Mouse (Mus musculus): ENCODE measurements around the gene Mbnl2.

Gene Mbnl2

DNA sequence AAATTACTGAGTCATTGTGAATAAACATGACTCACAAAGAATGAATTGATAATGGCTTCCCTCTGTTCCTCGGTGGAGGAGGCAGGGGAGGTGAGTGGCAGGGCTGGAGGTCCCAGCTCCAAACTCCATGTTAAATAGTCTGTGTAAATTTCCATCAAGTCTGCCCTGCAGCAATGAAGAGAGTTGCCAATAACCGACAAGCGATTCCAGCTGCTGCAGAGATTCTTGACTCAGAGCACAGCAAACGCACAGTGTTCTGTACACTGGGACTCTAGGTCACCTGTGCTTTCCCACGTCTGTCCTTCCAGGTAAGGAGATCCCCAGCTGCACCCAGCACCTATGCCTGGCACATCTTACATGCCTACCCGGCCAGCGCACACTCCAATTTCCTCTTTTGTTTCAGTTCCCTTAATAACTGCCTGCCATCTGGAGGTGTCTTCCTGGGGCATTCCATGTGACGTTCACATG is 158.5 kb downstream of the Mbnl2 start:
- peak in 1 of 2 experiments; percentile 10 for DNase-seq

DNA sequence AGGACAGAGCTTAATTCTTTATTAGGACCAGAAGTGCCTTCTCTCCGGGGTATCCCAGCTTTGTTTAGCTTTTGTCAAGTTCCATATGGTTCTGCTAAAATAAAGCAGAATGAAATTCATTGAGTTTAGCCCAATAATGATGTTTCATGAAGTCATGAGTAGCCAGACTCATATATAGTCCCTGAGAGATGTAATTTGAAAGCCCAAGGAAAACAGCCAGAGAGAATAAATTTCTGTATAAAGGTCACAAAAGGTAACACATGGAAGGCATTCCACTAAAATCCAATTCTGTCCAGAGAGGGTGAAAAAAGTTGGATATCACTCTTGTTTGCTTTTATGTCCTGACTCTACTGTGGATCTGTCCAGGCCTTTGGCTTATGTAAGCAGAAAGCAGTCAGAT is 159.4 kb downstream of the Mbnl2 start:
- no peak for DNase-seq

DNA sequence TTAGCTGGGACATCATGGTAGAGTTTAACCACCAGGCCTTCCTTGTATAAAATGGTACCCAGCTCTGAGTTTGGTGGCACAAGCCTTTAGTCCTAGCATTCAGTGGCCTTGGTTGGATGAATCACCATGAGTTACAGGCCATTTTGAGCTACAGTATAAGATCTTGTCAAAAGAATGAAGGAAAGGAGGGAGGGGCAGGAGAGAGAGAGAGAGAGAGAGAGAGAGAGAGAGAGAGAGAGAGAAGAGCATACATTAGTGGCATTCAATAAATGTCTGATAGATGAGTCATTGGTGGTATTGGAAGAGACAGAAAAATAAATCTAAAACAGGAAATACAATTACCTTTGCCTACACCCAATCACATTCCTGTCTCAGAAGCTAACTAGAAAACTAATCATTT is 165.2 kb downstream of the Mbnl2 start:
- DNase-seq: no peak

DNA sequence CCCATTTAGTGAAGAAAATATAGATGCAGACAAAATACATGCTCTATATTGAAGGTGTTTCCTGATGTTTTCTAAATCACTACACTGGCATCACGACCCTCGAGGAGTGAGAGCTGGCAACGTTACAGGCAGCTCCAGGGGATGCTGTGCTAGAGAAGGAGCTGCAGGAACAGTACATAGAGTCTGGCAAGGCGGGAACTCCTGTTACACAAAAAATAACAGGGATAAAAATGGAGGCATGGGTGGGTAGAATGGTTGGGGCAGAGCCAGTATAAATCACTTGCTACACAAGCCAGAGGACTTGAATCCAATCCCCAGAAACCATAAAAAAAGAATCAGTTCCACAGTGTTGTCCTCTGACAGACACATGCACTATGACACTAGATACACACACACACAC is 165.8 kb downstream of the Mbnl2 start:
- DNase-seq: no peak

DNA sequence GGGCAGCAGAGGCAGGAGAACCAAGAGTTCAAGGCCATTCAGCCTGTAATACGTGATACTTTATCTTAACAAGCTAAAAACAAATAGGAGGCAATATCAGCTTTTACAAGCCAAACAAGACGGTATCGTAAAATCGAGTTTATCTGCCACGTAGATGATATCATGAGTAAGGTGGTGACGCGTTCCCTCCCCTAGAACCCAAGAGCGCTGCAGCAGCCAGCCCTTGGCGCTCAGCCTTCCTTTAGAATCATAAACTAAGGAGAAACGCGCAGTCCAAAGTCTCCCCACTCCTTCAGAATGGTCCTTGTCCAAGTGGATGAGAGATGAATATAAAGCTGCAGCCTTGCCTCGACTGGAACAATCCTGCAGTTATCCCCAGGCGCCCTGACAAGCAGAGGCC is 166.4 kb downstream of the Mbnl2 start:
- DNase-seq: no peak

DNA sequence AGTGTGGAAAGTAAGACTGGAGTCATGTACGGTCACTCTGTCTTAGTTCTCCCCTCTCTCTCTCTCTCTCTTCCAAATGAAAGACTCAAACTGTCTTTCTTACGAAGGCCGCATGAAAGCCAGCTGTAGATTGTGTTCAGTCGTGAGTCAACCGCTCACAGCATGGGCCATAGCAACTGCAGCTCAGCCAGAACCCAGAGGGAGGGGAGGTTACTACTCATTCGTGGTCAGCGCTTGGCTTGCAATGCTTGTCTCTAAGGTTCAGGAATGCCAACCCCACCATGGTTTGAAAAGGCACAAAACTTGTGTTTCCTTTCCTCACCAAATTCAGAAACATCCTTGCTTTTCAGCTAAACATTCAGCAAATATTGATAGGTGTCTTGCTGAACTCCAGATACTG is 178.8 kb downstream of the Mbnl2 start:
- DNase-seq: no peak

DNA sequence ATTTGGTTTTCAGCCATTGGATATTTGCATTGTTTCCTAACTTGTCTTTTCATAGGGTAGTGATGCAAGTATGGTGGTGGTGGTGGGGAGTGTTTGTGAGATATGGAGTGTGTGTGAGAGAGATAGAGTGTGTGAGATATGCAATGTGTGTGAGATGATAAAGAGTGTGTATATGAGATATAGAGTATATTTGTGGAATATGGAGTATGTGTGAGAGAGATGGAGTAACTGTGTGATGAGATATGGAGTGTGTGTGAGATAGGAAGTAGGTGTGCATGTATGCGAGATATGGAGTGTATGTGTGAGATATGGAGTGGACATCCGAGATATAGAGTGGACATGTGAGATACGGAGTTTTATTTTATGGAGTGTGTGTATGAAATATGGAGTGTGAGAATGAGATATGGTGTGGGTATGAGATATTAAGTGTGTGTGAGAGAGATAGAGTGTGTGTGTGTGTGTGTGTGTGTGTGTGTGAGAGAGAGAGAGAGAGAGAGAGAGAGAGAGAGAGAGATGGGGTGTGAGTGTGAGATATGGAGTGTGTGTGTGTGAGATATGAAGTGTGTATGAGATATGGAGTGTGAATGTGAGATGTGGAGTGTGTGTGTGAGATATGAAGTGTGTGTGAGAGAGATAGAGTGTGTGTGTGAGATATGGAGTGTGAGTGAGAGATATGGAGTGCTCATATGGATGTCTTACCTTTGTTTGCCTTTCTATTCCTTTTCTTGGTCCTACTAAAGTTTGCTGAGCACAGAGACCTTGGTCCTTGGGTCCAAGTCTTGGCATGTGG is 188.7 kb downstream of the Mbnl2 start:
- DNase-seq: no peak

DNA sequence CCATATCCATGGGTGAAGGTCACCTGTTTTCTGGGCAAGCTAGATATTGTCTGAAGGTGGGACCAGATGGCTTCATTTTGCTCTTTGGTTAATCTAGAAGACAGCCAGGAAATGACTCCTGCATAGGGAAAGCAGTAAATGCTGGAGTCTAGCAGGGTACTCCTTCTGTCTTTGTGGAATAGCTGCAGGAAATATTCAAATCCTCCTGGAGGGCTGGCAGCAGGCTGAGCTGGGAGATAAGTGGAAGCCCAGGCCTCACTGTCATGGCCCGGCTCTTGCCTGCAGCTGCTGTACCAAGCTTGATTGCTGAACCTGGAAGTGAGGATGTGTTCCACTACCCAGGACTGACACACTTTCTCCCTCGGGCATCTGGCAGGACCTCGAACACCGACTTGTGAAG is 191.3 kb downstream of the Mbnl2 start:
- DNase-seq: no peak

DNA sequence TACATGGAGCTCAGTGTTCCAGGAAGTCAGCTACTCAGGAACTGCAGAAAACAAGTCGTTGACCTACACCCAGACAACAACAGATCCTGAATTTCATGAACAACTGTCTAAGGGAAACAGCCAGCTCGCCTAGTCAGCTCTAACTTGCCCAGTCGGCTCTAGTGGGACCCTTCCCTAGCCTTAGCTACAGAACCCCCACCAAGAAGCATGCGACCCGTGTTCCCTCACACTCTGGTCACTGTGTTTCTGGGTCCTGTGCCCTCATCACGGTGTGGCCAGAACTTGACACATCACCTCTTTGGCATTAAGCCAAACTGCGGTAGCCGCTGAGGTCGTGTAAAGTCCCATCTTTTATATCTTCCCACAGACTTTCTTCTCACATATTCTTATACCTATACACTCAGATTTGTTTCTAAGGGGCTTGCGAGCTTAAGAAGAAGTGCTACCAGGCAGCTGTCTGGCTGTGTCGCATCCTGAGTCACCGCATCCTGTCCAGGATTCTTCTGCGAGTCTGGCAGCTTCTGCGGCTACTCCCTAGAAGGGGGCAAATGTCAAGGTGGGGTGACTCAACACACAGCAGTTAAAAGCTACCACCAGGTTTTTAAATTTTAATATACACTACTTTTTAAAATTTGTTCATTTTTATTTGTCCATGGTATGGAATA is 193.8 kb downstream of the Mbnl2 start:
- DNase-seq: peak; percentile 12 to 56

DNA sequence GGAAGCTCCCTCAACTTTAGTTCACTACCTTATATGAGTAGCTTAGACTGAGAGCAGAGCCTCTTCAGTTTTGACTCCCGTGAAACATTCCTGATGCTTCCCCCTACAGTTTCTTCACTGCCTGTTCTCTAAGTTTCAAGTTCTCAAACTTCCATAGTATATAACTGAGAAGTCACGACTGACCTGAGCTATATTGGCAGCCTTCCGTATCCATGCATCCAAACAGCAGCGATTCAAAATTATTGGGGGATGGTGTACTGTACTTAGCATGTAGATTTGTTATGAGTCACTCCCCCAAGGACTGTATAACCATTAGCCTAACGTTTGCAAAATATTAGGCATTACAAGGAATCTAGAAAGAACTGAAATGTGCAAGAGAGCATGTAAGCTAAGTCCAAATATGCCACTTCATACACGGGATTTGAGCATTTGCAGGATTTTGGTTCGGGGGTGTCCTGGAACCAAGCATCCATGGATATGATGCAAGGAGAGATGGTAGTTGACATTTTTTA is 200.8 kb downstream of the Mbnl2 start:
- no peak for DNase-seq

DNA sequence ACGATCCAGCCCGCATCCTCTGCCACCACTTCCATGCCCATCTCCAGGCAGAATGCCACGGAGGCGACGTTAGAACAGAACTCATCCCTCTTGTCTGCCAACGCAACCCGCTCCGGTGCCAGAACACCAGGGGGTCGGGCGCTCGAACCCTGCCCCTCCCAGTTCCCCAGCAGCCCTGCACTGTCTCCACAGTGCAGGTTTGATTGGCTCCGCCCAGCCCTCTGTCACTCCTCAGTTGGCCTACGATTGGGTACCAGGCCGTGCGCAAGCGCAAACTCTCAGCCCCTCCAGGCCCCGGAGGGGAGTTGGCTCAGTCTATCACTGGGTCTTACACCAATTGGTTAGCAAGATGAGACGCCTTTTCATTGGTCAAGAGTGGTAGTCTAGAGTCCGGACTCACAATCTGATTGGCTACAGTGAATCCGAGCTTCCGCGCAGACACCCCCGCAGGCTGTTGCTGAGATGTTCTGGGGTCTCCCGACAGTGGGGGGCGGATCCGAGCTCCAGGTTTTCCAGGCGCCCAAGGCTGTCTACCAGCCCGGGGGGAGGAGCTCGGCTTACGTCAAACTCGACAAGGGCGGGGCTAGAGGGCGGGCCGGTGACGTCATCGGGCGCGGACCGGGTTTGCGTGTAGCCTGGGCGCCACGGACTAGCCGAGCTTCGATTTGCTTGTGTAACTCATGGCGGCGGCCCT is 202.0 kb downstream of the Mbnl2 start:
- DNase-seq: peak; percentile 99

DNA sequence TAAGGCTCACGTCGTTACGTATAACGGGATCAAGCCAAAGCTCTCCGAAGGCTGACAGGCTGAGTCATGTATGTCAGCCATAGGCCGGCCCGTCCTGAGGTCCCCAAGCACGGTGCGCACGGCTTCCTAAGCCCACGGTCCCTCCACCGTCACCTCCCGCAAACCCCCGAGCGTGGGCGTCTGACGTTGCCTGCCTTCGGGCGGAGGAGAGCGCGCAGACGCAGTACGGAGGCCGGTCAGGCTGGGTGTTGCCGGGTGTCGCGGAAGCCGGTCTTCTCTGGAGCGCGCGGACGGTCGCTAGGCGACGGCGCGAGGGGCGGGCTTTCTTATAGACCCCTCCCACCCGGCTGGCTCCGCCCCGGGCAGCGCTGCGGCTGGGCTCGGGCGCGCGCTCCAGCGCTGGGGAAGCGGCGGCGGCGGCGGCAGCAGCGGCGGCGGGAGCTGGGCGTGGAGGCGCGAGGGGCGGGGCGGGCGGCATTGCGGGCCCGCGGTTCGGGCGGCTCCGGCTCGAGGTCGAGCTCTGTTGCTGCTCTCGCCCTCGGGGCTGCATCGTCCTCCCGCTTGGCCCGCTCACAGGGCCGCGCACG is 202.6 kb downstream of the Mbnl2 start, which contains the start of gene Rap2a:
Gene Rap2a (plus strand): TSS at position 463 of the 587 bp plus-strand sequence.
- DNase-seq: peak; percentile 96 to 99

DNA sequence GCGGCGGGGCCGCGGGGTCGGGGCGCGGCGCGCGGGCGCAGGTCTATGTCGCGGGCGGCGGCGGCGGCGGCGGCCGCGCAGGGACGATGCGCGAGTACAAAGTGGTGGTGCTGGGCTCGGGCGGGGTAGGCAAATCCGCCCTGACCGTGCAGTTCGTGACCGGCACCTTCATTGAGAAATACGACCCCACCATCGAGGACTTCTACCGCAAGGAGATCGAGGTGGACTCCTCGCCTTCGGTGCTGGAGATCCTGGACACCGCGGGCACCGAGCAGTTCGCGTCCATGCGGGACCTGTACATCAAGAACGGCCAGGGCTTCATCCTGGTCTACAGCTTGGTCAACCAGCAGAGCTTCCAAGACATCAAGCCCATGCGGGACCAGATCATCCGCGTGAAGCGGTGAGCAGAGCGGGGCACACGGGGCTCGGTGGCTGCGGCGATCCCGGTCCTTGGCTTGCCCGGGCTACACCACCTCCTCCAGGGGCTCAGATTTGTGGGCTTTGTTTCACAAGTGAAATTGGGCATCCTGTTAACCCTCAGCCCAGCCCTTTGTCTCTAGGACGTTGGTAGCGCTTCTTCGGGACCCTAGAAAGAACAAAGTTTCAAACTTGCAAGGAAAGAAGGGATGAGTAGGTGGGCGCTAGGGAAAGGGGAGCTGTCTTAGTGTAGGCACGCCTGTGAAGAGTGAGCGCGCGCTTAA is 203.3 kb downstream of the Mbnl2 start:
- peak in 1 of 2 experiments; percentile 15 for DNase-seq

DNA sequence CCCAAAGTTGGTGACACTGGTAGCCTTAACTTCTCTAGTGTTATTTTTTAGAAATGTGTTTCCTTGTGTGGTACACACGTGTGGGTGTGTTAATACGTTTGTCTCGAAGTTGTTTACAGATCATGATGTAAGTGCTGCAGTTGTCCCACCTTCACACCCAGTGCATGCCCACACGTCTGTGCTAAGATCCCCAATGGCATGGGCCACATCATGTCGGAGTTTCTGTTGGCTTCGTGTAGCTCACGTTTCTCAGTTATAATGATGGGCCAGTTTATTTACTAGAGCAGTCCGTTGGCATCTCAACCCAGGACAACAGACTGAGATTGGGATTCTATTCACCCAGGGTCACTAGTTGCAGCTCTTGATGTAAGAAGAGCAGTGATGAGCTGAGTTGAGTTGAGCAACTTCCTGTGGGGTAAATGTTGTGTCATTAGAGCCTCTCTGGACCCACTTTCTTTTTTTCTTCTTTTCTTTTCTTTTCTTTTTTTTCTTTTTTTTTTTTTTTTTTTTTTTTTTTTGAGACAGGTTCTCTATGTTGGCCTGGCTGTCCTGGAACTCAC is 205.0 kb downstream of the Mbnl2 start:
- DNase-seq: no peak

DNA sequence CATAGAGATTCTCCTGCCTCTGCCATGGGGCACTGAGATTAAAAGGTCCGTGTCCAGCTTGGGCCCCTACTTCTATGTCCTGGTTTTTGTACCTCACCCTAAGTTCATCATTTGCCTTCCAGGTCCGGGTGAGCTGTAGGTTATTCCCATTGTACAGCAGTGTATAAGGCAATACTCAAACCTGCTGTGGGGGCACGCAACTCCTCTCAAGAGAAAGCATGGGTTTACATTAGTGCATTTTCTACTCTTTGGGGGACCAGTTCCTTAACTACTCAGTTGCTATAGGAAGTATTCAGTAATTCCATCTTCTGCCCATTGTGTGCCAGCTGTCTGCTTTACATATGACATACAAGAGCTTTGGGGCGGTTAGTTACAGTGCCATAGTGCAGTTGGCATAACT is 205.5 kb downstream of the Mbnl2 start:
- no peak for DNase-seq
